Mouse (Mus musculus): ENCODE measurements around the gene Olfr523. TPM values are rescaled to one million over a fixed set of nuclear protein-coding genes. Genes with fewer than 3 reads are reported as not detected.
A peak's percentile ranks its signal among the peaks of the same experiment; 100 is the strongest.

Gene Olfr523
- polyA plus RNA-seq, 1 experiment, result not detected

DNA sequence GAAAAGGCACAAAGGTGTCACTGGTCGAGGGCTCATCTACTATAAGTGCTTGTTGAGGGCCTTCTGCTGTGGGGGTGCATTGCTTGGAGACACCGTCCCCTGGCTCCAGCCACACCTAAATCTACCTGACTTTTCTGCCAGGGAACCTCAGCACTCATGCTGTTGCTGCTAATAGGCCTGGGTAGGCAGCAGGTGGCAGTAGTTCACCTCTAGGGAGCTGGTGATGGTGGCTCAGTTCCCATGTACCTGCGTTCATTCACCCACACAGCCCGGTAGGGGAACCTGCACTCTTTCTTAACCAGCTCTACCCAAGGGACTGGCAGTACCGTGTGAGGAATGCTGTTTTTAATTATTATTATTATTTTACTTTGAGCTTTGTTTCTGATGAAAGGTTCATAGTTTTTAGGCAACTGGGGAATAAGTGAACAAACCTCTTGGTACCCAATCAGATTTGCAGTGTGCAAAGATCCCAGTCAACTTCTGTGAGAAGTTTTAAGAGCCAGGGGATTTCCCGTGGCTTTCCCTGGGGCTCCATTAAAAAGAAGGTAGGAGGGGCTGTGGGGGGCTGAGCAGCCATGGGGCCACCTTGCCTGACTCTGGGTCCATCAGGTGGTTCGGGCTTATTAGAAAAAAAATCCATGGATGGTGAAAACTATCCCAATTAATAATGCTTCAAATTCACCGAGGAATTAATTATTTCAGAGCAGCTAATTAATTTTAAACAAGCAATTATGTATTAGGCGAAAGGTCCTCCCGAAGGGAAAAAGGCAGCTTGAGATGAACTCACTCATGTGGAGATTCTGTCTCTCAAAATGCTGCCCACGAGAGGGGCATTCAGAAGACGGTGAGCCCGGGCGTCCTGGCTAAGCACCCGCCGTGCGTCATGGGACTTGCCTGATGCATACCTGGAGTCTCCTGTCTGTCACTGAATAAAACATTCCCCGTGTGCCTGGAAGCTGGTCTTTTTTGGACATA is 13.9 kb downstream of the Olfr523 start:
- DNase-seq (ENCODE audit: low read depth), result peak; percentile 17
- no peak for TF ChIP-seq POLR2A (IDR thresholded peaks at IDR 0.05; ENCODE audit: borderline replicate concordance, extremely low read depth, insufficient read depth, insufficient read length, poor library complexity, severe bottlenecking)
- TF ChIP-seq CTCF (IDR thresholded peaks at IDR 0.05; ENCODE audit: borderline replicate concordance, extremely low read depth, insufficient read depth, insufficient read length), result peak; percentile 34; the same call in 1 of the 2 replicates

GRCm38 (mm10) chr7:140187721-140188390 is 14.8 kb downstream of the Olfr523 start:
- TF ChIP-seq CTCF (IDR thresholded peaks at IDR 0.05; ENCODE audit: borderline replicate concordance, extremely low read depth, insufficient read depth, insufficient read length), result no peak
- no peak for TF ChIP-seq POLR2A (IDR thresholded peaks at IDR 0.05; ENCODE audit: borderline replicate concordance, extremely low read depth, insufficient read depth, insufficient read length, poor library complexity, severe bottlenecking)
- no peak for DNase-seq (ENCODE audit: low read depth)

DNA sequence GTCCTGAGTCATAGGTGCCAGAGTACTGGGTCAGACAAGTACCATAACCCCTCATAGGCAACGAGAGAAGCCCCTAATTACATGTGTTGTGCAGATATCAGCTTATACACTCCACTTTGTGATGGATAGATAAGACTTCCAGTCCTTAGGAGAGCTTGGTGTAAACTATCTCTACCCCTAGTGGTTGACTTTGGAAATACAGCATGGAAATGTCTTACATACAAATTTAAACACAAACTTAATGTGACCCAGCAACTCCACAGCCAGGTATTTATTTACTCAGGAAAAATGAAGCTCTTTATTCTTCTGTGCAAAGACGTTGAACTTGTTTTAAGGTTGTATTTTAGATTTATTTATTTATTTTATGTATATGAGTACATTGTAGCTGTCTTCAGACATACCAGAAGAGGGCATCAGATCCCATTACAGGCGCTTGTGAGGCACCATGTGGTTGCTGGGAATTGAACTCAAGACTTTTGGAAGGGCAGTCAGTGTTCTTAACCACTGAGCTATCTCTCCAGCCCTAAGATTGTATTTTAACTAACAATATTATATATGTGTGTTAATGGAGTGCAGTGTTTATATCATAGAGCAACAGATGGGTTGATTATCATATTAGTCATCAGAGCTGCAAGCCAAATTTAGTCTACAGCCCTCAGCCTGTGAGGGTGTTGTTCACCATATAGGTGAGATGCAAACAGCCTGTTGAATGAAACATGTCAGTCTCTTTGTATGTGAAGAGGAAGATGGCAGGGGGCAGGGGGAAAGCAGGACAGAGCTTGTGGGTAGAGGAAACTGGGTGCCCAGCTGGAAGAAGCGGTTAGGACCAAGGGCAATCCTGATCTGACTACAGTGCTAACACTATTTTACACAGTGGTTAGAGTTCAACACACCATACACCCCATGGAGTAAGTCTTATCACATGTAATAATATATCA is 15.6 kb downstream of the Olfr523 start:
- DNase-seq (ENCODE audit: low read depth), result peak; percentile 58
- TF ChIP-seq POLR2A (IDR thresholded peaks at IDR 0.05; ENCODE audit: borderline replicate concordance, extremely low read depth, insufficient read depth, insufficient read length, poor library complexity, severe bottlenecking), result no peak
- 0 out of 2 replicates have a peak, but pooled peaks have one; percentile 16 for TF ChIP-seq CTCF (IDR thresholded peaks at IDR 0.05; ENCODE audit: borderline replicate concordance, extremely low read depth, insufficient read depth, insufficient read length)

DNA sequence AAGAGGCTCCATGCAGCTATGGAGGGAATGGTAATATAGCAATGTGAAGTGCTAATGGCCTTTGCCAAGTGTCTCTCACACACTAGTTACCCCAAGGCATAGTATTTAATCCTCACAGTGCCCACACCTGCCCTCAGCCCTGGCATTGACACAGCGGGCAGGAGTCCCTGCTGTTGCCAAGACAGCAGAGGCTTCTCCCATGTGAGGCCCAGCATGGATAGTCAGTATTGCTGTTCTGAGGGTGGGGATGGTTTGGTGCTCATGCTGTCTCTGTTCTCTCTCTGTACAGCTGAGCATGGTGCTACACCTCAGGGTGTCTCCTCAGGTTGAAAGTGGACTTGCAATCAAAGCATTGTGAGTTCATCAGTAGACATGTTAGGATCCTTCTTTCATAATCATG is 17.4 kb downstream of the Olfr523 start:
- no peak for TF ChIP-seq POLR2A (IDR thresholded peaks at IDR 0.05; ENCODE audit: borderline replicate concordance, extremely low read depth, insufficient read depth, insufficient read length, poor library complexity, severe bottlenecking)
- no peak for TF ChIP-seq CTCF (IDR thresholded peaks at IDR 0.05; ENCODE audit: borderline replicate concordance, extremely low read depth, insufficient read depth, insufficient read length)
- no peak for DNase-seq (ENCODE audit: low read depth)

- TF ChIP-seq CTCF (IDR thresholded peaks at IDR 0.05; ENCODE audit: borderline replicate concordance, extremely low read depth, insufficient read depth, insufficient read length) (no peak), POLR2A (IDR thresholded peaks at IDR 0.05; ENCODE audit: borderline replicate concordance, extremely low read depth, insufficient read depth, insufficient read length, poor library complexity, severe bottlenecking) (no peak)
- no peak for DNase-seq (ENCODE audit: low read depth)
Observed at GRCm38 (mm10) chr7:140192445-140192844, 19.4 kb downstream of the Olfr523 start.

- no peak for DNase-seq (ENCODE audit: low read depth)
- no peak for TF ChIP-seq CTCF (IDR thresholded peaks at IDR 0.05; ENCODE audit: borderline replicate concordance, extremely low read depth, insufficient read depth, insufficient read length)
- TF ChIP-seq POLR2A (IDR thresholded peaks at IDR 0.05; ENCODE audit: borderline replicate concordance, extremely low read depth, insufficient read depth, insufficient read length, poor library complexity, severe bottlenecking), result no peak
Observed at GRCm38 (mm10) chr7:140192851-140193250, 19.8 kb downstream of the Olfr523 start.

DNA sequence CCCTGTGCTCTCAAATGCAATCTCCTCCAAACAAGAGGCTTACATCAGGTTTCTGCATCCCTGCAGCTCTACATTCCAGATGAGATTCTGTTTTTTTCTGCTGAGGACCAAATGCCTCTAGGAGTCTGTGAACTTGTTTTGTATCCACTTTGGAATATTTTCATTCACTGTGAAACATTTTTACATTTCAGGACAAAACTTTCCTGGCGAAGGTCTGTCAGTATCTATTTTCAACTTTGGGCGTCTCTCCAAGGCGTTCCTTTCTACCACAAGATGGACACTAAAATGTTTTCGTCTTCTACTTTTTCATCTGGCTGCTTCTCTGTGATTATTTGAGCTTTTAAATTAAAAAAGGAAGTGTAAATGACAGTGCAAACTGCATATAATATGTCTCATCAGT is 21.0 kb downstream of the Olfr523 start:
- no peak for DNase-seq (ENCODE audit: low read depth)
- TF ChIP-seq CTCF (IDR thresholded peaks at IDR 0.05; ENCODE audit: borderline replicate concordance, extremely low read depth, insufficient read depth, insufficient read length) (no peak), POLR2A (IDR thresholded peaks at IDR 0.05; ENCODE audit: borderline replicate concordance, extremely low read depth, insufficient read depth, insufficient read length, poor library complexity, severe bottlenecking) (no peak)

DNA sequence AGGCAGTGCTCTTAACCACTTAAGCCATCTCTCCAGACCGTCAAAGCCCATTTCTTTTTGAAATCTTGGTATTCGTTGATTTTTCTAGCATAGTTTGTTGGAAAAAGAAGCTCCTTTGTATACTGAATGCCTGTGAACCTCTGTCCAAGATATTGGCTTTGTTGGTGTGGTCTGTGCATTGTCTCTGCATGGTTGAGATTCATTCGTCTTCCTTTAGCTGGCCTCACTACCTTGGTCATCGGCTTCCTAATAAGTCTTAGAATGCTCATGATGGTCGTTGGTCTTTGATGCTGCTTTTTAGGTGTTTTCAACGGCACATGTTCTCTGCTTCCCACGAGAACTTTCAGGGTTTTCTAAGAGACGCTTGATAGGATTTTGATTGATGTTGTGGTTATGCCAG is 23.0 kb downstream of the Olfr523 start:
- DNase-seq (ENCODE audit: low read depth), result no peak
- TF ChIP-seq CTCF (IDR thresholded peaks at IDR 0.05; ENCODE audit: borderline replicate concordance, extremely low read depth, insufficient read depth, insufficient read length) (no peak), POLR2A (IDR thresholded peaks at IDR 0.05; ENCODE audit: borderline replicate concordance, extremely low read depth, insufficient read depth, insufficient read length, poor library complexity, severe bottlenecking) (no peak)

GRCm38 (mm10) chr7:140201090-140201489 is 28.1 kb downstream of the Olfr523 start:
- DNase-seq (ENCODE audit: low read depth), result no peak
- TF ChIP-seq POLR2A (IDR thresholded peaks at IDR 0.05; ENCODE audit: borderline replicate concordance, extremely low read depth, insufficient read depth, insufficient read length, poor library complexity, severe bottlenecking), result no peak
- TF ChIP-seq CTCF (IDR thresholded peaks at IDR 0.05; ENCODE audit: borderline replicate concordance, extremely low read depth, insufficient read depth, insufficient read length), result no peak

- DNase-seq (ENCODE audit: low read depth), result no peak
- TF ChIP-seq POLR2A (IDR thresholded peaks at IDR 0.05; ENCODE audit: borderline replicate concordance, extremely low read depth, insufficient read depth, insufficient read length, poor library complexity, severe bottlenecking) (no peak), CTCF (IDR thresholded peaks at IDR 0.05; ENCODE audit: borderline replicate concordance, extremely low read depth, insufficient read depth, insufficient read length) (no peak)
Observed at GRCm38 (mm10) chr7:140205864-140206263, 32.8 kb downstream of the Olfr523 start, which contains the start of gene Olfr524. Gene Olfr524, minus strand, starts transcription at chr7:140205964.

Data from brain, embryonic 14.5 days (tissue).